Mouse (Mus musculus) liver, embryonic 14.5 days (tissue): Measurements from ENCODE around the gene Gm49322.

Source experiments
- CTCF ChIP-seq: IDR thresholded peaks from 2 replicates; pipeline ENCODE4 v1.5.1; 2016; ENCODE audit warnings: antibody characterized with exemption, low read depth, control low read depth
- EP300 ChIP-seq: IDR thresholded peaks from 2 replicates; pipeline ENCODE4 v1.6.1; 2016; ENCODE audit warnings: antibody characterized with exemption, low read depth

GRCm38 (mm10) chr10:80602698-80603325 lies 3.0 kb upstream of the Gm49322 start, which contains the start of the genes Scamp4 and Adat3:
- TF ChIP-seq EP300 (no peak), CTCF (no peak)
